In the genomic region with DNA sequence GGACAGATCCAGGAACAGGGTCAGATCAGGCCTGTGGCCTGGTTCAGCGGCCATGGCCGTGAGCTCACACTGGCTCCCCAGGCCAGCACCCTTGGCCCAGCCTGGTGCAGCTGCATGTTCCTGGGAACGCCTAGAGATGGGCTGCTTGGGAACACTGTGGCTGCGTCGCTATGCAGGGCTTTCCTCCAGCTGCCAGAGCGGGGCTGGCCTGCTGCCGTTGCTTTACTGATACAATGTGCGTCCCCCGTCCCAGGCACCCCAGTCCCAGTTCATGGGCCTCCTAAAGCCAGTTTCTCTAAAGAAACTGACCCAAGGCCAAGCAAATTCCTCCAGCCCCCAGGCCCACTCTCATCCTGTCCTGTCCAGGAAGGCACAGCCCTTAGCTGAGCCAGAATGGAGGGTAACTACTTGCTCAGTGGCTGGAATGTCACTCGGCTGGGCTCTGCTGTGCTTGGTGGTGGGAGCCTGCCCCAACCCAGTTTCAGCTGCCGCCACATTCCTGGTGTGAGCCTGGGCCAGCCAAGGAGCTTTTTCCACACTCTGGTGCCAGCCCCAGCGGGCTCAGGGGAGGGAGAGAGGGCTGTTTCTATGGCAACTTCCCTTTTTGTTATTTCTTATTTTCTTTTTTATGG, we compare ENCODE assay signal across 8 mouse cellular contexts. TPM values are rescaled to one million over a fixed set of nuclear protein-coding genes. Genes with fewer than 3 reads are reported as not detected.
DNase-seq lines count a peak whose midpoint lies in the region; ATAC-seq lines count a peak whose summit lies in the region.

No protein-coding gene starts in this region.

- WGBS in forebrain, embryonic 16.5 days = 20% methylated on average over 12 of the region's 12 CpGs
- 27% methylated on average over 12 of the region's 12 CpGs for WGBS in lung, embryonic 16.5 days

- H3K9me3 ChIP-seq in forebrain, embryonic 16.5 days (ENCODE audit: control insufficient read depth, low read length) = no peaks in the 10 kb centered on the region
- H3K9me3 ChIP-seq in lung, embryonic 16.5 days (ENCODE audit: control insufficient read depth, low read length) = no peaks in the 10 kb centered on the region

- H3K27me3 ChIP-seq in forebrain, embryonic 16.5 days (replicated peaks; ENCODE audit: control insufficient read depth, insufficient read depth, low read length) = no peaks in the 10 kb centered on the region
- no peaks in the 10 kb centered on the region for H3K27me3 ChIP-seq in lung, embryonic 16.5 days (ENCODE audit: control insufficient read depth, insufficient read depth, low read depth, low read length)

- intact Hi-C loops in heart, postnatal 14 days (cut with DNase I) = no loop called here

- peak overlapping the region; percentile 7; the same call in 1 of the 2 replicates for H3K9ac ChIP-seq in forebrain, embryonic 16.5 days (replicated peaks; ENCODE audit: low read depth, low read length)
- H3K9ac ChIP-seq in lung, embryonic 16.5 days (ENCODE audit: low read length) = peak overlapping the region; percentile 25

- H3K4me3 ChIP-seq in forebrain, embryonic 16.5 days (replicated peaks; ENCODE audit: low read length) = no peak overlapping the region
- no peak overlapping the region for H3K4me3 ChIP-seq in lung, embryonic 16.5 days (ENCODE audit: low read length)

- DNase-seq in cerebellum, postnatal 14 days = peak; percentile 52 to 57
- DNase-seq in cerebellum, adult 9-11 months = no peak
- peak; percentile 80 to 85 for DNase-seq in heart, postnatal 14 days
- DNase-seq in kidney, postnatal 36 days = peak; percentile 66 to 68
- peak; percentile 68 for DNase-seq in retina, postnatal 1 day
- DNase-seq in spleen, postnatal 10 days (ENCODE audit: low spot score in 2 of 2) = no peak

- peaks cover 19% of the 10 kb centered on the region for H3K4me1 ChIP-seq in forebrain, embryonic 16.5 days (replicated peaks; ENCODE audit: control insufficient read depth, insufficient read depth, low read length)
- H3K4me1 ChIP-seq in lung, embryonic 16.5 days (replicated peaks; ENCODE audit: control insufficient read depth, insufficient read depth, low read length) = peaks cover 44% of the 10 kb centered on the region

- peak overlapping the region; percentile 17; the same call in 1 of the 2 replicates for H3K4me2 ChIP-seq in forebrain, embryonic 16.5 days (ENCODE audit: low read length)
- H3K4me2 ChIP-seq in lung, embryonic 16.5 days (ENCODE audit: low read depth, low read length) = peak overlapping the region; percentile 23; the same call in 1 of the 2 replicates

- no peaks in the 10 kb centered on the region for H3K36me3 ChIP-seq in forebrain, embryonic 16.5 days (ENCODE audit: control insufficient read depth, insufficient read depth)
- no peaks in the 10 kb centered on the region for H3K36me3 ChIP-seq in lung, embryonic 16.5 days (ENCODE audit: control insufficient read depth, insufficient read depth, low read length)

- H3K27ac ChIP-seq in forebrain, embryonic 16.5 days (ENCODE audit: low read length) = peak overlapping the region; percentile 84
- H3K27ac ChIP-seq in lung, embryonic 16.5 days (ENCODE audit: low read length) = peak overlapping the region; percentile 99

- peak; percentile 89 for ATAC-seq in forebrain, embryonic 16.5 days
- ATAC-seq in lung, embryonic 16.5 days (ENCODE audit: low read depth) = peak; percentile 89

RNA-seq across cellular contexts. Expression of a gene that starts 57.6 kb away (rescaled TPM):
- 6.0 and 10.7 TPM in 2 replicates for polyA plus RNA-seq in forebrain, embryonic 16.5 days (2015; fragmentation: Nextera tagmentation; extraction: Ambion mirVana)
- total RNA-seq in heart, postnatal 14 days (2021) = 1 to 10 TPM; 1.4 to 3.8 TPM
- 6.3 and 6.9 TPM in 2 replicates for polyA plus RNA-seq in lung, embryonic 16.5 days (2015; fragmentation: Nextera tagmentation; extraction: Ambion mirVana)

RNA-seq across cellular contexts. Expression of a gene that starts 57.8 kb away (rescaled TPM):
- 125 and 133 TPM in 2 replicates for polyA plus RNA-seq in forebrain, embryonic 16.5 days (2015; fragmentation: Nextera tagmentation; extraction: Ambion mirVana)
- total RNA-seq in heart, postnatal 14 days (2021) = 10 to 100 TPM; 66.6 to 67.8 TPM
- polyA plus RNA-seq in lung, embryonic 16.5 days (2015; fragmentation: Nextera tagmentation; extraction: Ambion mirVana) = 150 and 157 TPM in 2 replicates

Comparison
In these comparisons a context has a peak if more than half of its experiments do, and no peak if none do; other contexts are left out.
1. DNase-seq: peak in cerebellum, postnatal 14 days (2 of 2), heart, postnatal 14 days (2 of 2), kidney, postnatal 36 days (2 of 2) and retina, postnatal 1 day (single experiment); none in cerebellum, adult 9-11 months (single experiment) and spleen, postnatal 10 days (0 of 2).